Mouse (Mus musculus) MN1 (cell line): ENCODE measurements around the gene Myo15b.
A peak's percentile ranks its signal among the peaks of the same experiment; 100 is the strongest.

ENCODE experiments used
- DNase-seq: peaks from one replicate; pipeline ENCODE4 v3.0.0-alpha.2; 2016; ENCODE audit warnings: low spot score

Gene Myo15b

DNA sequence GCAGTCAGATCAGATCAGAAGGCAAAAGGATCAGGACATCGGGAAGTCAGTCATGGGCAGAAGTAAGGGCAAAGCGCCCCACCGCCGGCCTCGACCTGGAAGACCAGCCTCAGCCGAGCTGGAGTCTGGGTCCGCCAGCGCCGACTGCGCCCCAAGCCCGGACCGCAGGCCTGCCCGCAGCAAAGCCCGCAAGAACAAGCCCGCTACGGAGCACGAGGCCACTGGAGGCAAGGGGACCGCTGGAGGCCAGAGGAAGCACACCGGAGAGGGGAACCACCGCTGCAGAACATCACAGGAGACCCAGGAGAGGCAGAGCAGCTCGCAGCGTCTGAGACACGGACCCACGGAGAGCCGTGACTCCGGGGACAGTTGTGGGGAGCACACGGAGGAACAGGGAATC, at the start of gene Myo15b:
Myo15b (plus strand) TSS at position 53 of the 400 bp plus-strand sequence.
- no peak for DNase-seq

DNA sequence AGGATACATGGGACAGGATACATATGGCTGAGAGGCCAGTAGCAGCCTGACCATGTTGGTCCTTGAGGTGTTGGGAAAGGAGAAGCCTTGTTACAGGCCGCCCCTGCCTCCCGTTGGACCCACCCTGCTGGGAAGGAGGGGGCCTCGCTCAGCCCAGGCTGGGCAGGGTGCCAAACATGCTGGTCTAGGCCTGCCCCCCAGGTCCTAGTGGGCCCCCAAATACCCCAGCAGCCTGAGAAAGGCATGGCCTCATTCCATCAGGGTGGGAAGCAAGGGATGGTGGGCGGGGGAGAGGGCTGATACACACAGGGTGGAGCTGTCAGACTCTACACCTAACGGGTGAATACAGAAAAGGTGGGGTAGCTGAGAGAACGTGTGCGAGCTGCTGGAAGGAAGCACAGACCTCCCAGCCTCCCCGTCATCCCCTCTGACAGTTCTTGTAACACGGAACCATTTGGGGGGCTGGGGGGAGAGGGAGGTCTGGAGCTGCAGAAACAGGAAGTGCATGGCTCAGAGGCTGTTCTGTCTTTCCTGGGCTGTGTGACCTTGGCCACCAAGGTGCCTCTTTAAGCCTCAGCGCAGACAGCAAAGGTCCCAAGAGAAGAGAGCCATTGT, 49.4 kb upstream of the Myo15b start:
- no peak for DNase-seq

DNA sequence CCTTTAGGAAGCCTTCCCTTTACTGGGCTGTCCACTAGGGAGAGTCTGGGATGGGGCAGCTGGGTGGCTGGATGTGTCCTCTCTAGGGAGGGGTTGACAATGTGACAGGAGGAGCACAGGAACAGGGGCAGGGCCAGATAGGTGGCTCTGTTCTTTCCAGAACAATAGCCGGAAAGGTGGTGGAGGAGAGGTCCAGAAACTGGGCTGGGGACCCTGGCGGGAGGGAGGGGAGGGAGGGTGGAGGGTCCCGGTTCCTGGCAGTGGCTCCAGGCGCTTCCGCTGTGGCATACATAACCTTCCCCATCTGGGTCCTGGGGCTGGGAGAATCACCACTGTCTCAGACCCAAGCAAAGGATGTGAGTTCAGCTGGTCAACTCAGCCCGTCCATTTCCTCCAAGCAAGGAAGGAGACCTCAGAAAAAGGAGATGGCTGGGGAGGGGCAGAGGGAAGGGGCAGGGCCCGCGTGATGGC, 48.9 kb upstream of the Myo15b start:
- no peak for DNase-seq

DNA sequence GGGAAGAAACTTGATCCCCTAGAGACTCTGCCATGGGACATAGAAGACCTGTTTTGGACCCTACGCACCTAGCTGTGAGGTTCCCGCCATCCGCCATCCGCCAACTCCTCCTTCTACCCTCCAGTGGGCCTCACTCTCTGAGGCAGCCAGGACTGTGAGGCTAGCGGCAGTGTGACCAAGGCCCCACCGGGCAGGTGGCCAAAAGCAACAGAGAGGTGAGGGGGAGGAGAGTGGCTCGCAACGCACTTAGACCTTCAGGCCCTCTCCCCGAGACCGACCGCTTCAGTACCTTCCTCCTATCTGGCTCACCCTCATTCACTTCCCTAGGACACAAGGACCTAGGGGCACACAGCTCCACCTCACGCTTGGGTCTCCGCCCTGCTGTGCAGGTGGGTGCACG, 47.8 kb upstream of the Myo15b start:
- DNase-seq: no peak

DNA sequence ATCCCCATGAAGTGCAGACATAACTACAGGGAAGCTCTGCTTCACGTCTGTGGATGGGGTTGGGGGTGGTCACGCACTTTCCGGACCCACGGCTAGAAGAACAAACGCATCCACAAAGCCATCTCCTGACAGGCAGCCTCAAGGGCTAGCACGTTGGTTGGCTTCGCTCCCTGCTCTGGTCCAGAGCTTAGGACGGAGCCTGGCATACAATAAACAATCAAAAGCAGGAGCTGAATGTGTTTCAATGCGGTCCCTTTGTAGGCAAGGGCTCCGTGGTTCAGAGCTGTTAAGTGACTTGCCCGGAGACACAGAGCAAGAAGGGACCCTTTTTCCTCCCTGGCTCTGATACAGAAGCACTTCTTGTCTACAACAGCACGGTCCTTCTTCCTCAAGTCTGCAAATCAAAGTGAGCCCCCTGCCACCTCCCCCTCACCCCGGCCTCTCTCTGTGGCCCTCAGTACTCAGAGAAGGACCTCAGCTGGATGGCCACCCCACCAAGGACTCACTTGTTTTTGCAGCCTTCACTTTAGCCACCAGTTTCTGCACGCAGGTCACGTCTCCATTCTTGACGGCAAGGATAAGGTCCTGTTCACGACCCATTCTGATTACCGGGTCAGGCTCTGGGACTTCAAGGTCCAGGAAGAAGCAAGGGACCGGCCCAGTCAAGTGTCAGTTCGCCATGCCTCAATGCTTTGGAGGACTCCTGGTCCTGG, 46.7 kb upstream of the Myo15b start:
- DNase-seq: no peak

DNA sequence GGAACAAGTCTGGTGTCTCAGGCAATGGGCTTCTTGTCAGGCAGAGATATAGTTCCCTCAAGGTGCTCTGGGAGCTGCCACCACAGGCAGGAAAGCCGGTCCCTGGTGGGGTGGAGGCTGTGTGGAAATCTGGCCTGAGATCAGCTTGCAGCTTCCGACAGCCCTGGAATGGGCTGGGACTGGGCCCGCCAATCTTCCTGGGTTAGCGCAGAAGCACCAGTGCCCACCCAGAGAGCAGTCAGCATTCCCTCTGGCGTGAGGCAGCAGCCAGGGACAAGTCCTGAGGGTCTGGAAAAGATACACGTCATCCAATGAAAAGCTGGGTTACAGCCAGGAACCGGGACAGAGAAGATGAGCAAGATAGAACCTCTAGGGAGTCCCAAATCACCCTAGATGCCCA, 46.1 kb upstream of the Myo15b start:
- DNase-seq: peak; percentile 19

DNA sequence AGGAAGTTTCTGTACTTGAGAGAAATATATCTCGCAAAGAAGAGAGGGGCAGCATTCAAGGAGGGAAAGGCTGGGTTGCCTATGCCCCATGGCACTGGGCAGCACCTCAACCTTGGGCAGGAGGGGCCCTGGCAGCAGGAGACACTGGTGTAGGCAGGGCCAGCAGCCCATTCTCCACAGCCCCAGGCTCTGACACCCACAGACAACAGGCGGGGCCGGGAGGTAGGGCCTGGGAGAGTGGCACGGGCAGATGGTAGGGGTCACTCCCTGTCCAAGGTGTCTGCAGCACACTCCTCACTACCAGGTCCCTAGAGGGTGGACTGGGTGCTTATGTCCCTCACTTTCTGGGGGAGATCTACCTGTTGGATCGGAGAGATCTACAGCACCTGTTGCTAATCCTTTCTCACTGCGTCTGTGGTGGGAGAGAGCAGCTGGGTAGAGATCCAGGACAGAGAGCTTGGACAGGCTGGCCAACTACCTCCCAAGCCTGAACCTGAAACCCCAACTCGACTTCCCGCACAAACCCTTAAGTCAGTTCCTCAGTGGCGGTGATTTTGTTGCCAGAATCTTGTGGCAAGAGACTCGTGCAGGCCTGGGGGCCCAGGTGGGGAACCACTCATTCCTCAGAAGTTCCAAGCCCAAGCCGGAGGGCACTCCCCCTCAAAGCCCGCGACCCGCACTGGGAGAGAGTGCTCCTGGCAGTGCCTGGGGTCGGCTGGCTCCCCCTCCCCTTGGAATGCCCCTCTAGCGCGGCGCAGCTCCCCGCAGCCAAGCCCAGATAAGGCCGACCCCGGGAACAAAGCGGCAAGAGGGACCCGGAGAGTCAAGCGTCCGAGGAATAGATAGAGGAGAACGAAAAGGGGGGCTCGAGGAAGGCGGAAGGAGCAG, 45.4 kb upstream of the Myo15b start:
- DNase-seq: peak; percentile 10

DNA sequence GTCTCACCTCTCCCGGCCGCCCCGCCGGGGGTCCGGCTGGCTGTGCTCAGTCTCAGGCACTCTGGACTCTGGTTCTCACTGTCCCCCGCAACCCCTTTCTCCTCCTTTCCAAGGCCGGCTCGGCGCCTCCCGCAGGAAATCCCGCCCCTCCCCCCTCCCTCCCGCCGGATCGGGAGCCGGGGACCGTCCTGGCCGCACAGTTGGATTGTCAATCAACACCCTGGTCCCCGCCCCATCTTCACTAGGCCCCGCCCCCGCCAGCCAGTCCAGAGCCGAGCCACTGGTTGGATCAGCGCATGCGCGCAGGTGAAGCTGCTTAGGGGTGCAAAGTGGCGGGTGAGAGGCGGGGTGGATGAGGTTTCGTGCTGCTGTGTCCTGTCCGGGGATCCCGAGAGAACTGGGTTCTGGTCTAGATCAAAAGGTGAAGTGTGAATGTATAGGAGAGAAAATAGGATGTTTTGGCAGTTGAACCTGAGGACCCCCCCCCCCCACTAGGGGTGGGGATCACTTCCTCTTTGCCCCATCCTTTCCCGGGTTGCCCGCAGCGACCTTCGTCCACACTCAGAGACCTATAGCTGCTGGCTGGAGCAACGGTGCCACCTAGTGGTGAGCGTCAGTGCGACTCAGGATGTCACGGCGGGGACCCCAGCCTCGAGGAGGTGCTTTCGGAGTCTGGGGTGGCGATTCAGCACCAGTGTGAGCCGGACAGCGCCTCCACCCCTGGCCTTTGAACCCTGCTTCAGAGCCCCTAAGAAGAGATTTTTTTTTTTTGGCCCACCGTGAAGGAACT, 44.5 kb upstream of the Myo15b start, which contains the start of gene Caskin2:
Caskin2 (minus strand) TSS at position 133 of the 790 bp plus-strand sequence.
- DNase-seq: peak; percentile 93

DNA sequence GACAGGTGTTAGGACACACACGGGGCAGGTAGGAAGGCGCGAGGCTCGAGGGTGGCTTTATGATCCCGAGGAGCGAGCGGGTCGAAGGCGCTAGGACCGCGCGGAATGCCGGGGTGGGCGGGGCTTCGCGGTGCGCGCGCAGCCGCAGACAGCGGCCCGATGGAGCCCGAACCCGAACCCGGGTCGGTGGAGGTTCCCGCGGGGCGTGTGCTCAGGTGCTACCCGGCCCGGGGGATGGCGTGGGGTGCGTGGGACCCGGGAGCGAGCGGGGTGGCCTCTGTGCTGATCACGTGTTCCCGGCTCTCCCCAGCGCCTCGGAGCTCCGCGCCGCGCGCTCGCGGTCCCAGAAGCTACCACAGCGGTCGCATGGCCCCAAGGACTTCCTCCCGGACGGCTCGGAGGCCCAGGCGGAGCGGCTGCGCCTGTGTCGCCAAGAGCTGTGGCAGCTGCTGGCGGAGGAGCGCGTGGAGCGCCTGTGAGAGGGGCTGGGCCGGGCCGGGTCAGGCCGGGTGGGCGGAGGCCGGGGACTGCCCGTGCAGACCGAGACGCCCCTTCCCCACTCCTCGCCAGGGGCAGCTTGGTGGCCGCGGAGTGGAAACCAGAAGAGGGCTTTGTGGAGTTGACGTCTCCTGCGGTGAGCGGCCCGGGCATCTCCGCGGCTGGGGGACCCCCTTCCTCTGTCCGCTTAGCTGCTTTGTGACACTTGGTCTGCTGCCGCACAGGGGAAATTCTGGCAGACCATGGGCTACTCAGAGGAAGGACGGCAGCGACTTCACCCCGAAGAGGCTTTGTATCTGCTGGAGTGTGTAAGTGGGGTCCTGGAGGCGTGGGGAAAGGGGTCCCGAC, 43.4 kb upstream of the Myo15b start, which contains the start of gene Tsen54:
Tsen54 (plus strand) TSS at position 120 of the 846 bp plus-strand sequence.
- peak; percentile 80 for DNase-seq

DNA sequence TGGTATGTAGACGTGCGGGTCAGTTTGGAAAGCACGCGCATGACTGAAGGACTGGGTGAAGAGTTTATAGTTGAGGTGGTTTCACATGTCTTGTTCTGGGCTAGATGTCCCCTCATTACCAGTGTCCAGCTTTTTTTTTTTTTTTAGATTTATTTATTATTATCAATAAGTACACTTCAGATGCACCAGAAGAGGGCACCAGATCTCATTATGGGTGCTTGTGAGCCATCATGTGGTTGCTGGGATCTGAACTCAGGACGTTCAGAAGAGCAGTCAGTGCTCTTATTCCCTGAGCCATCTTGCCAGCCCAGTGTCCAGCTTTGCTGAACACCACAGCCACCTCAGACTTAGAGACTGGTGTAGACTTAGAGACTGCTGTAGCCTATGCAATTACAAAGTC, 40.9 kb upstream of the Myo15b start:
- DNase-seq: peak; percentile 17

DNA sequence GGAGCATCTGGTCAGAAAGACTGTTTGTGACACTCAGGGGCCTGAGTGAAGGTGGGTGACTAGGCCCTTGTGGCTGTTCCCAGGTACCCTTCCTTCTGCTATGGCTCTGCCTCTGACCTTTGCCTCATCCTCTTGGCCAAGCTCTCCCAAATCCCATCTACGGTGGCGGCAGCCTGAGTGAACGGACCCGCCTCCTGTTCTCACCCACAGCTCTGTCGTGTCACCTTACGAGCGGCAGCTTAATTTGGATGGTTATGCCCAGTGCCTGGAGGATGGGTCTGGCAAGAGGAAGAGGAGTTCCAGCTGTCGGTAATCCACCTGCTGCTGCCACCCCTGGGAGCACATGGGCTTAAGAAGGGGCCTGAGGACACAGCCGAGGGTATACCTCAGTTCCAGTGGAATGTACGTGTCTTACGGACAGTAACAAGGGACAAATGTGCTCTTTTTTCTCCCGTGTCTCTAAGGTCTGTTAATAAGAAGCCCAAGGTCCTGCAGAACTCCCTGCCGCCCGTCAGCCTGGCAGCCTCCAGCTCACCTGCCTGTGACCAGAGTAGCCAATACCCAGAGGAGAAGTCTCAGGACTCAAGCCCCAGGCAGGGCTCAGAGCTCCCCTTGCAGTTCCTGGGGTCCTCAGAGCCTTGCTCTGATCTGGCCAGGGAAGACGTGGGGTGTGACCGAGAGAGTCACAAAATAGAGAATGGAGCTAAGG, 38.1 kb upstream of the Myo15b start:
- DNase-seq: no peak

DNA sequence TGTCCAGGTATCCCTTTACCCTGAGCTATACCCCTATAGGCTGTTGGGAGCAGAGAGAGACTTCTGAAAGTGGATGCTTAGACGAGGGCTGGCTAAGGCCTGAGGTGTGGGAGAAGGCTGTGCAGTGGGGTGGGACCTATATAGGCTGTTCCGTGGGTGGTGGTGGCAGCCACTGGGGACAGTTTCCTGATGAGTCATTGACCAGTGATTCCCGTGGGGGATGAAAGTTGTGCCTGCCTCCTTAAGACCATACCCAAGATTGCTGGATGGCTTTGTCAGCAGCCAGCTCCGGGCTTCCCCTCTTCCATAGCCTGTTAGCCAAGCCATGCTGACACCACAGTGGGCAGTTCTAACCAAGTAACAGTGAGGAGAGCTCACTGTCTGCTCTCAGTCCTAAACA, 37.2 kb upstream of the Myo15b start:
- no peak for DNase-seq

DNA sequence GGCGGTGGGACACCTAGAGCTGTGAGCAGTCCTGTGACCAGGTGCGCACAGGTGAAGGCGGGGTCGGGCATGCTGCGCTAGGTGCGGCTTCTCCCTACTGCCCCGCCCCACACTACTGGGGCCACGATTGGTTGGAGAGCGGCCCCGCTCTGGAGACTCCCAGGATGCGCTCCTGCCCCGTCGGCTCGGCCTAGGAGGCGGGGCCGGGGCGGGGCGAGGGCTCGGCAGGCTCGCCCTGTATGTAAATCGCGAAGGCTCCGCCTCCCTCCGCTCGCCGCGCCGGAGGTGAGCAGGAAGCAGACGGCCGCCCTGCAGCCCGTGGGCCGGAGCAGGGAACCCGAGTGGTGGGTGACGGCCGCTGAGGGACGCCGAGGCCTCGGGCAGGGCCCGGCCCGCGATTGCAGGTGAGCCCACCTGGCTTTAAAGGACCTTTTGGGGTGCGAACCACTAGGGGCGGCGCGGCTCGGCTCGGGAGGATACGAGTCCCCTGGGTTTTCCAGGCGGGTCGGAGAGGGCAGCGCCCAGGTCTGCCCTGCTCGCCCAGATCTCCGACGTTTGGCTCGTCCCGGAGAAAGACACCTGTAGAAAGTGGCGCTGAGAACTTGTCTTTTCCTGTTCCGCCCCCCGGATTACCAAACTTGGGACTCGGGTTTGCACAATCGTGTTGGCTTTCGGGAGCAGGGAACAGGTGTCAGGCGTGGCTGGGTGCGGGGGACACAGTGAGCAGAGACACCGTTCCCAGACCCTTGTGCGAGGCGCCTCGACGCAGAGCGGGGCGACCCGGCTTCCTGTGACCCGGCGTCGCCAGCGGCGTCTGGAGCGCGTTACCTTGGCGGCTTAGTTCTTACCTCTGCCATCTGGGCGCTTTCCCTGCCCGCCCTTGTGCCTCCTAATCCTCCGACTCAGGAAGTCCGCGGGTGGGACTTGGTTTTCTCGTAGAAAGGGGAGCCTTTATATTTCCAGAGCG, 34.1 kb upstream of the Myo15b start, which contains the start of gene Llgl2:
Llgl2 (plus strand) TSS at position 276 of the 967 bp plus-strand sequence.
- peak; percentile 90 for DNase-seq

DNA sequence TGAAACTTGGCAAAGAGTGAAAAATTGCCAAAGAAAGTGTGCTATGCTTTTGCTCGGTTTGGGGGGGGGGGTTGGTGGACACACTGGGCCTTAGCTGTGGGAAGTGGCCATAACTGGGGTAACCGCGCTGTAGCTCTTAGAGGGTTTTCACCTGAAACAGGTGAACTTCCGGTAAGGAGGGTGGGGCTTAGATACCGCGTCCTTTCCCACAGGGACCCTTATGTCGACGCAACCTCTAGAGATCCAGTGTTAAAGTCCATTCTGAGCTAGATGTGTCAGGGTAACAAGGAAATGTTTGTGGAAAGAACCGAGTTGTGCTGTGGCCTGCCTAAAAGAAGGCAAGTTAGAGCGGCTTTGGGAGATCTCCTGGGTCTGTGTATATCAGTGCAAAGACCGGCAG, 33.4 kb upstream of the Myo15b start:
- DNase-seq: no peak

DNA sequence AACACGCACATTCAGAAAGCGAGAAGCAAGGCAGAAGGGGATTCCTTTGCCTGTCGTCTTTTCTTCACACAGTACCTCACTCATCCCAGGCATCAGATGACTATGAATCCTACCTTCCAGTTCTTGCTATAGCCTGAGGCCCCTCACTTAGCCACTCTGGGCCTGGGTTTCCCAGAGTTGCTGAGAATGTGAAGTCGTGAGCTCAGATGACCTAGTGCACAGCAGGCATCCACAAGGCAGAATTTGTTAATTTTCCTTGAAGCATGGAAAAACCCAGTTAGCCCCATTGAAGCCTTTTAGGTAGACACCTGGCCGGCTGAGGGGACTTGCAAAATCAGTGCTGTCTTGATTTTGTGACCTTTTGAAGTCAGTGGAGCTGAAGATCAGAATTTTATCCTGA, 31.7 kb upstream of the Myo15b start:
- no peak for DNase-seq

DNA sequence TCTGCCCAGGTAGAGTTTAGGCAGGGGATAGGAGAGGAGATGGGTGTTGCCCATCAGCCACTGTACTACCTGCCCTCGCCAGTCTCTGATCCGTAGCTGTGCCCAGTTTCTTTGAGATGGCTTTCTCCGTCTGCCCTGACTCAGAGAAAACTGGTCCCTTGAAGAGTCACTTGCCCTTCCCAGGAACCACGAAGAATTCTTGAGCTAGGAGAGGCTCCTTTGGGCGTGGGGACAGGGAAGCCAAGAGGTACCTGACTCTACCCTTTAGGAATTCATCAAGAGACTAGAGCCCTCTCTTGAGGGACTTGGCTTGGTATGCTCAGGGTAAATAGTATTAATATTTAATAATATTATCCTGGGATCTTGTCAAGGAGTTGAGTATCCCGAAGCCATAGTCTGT, 30.6 kb upstream of the Myo15b start:
- DNase-seq: no peak

DNA sequence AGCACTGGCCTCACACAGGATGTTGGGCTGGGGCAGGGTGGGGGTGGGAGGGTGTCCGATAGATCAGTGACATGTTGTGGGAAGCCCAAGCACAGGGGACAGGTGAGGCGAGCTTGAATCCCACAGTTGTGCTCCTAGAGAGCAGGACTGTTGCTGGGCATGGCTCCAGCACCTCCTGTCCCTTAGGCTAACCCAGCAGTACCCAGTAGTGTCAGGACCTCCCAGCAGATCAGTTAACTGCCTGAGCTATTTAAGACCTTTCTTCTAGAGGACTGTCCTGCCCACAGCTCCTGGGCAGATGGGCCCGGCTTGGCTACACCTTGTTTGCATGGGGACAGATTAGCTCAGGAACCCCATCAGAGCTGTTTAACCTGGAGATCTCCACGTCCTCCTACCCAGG, 29.2 kb upstream of the Myo15b start:
- no peak for DNase-seq

DNA sequence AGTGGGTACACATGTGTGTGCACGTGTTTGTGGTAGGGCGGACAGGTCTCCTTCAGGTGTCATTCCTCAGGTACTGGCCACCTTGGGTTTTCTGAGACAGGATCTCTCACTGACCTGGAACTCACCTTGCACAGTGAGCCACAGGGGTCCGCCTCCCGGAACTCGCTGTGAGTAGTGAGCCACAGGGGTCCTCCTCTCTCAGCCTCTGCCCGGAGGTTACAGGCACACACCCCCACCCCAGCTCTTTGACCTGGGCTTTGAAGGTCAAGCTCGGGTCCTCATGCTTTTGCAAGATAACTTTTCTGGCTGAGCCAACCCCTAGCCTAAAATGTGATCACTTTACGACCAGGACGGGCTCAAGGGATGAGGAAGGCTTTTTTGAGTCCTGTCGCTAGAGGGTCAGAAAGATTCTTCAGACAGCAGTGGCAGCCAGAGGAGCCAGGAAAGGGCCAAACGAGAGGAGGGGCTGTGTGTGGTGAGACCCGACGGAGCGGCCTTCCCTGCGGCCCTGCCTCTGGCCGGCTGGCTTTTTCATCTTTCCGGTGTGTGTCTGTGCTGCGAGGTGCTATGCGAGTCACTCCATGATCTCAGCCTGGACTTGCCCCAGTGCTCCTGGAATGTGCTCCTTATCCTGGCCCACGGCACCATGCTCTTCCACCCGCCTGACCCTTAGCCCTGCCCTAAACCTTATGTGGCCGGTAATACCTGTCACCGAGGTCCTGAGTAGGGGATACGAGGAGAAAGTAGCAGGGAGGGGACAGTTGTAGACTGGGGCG, 27.5 kb upstream of the Myo15b start:
- no peak for DNase-seq
